Mouse (Mus musculus) retina, adult 2 months (tissue): ENCODE measurements around the gene Cracr2a.

Experiments used
- DNase-seq: peaks from one replicate; pipeline ENCODE4 v3.0.0-alpha.2; 2012; ENCODE audit warnings: low read depth, low spot score

Cracr2a gene

GRCm38 (mm10) chr6:127625135-127625534, 64.0 kb downstream of the Cracr2a start:
- DNase-seq: peak; percentile 34

- DNase-seq: no peak
Observed at GRCm38 (mm10) chr6:127627453-127627852, 66.3 kb downstream of the Cracr2a start.

GRCm38 (mm10) chr6:127629249-127629648, 68.1 kb downstream of the Cracr2a start:
- DNase-seq: no peak

GRCm38 (mm10) chr6:127634858-127635257, 73.7 kb downstream of the Cracr2a start:
- DNase-seq: no peak

- DNase-seq: no peak
Observed at GRCm38 (mm10) chr6:127635462-127636189, 74.5 kb downstream of the Cracr2a start.

DNA sequence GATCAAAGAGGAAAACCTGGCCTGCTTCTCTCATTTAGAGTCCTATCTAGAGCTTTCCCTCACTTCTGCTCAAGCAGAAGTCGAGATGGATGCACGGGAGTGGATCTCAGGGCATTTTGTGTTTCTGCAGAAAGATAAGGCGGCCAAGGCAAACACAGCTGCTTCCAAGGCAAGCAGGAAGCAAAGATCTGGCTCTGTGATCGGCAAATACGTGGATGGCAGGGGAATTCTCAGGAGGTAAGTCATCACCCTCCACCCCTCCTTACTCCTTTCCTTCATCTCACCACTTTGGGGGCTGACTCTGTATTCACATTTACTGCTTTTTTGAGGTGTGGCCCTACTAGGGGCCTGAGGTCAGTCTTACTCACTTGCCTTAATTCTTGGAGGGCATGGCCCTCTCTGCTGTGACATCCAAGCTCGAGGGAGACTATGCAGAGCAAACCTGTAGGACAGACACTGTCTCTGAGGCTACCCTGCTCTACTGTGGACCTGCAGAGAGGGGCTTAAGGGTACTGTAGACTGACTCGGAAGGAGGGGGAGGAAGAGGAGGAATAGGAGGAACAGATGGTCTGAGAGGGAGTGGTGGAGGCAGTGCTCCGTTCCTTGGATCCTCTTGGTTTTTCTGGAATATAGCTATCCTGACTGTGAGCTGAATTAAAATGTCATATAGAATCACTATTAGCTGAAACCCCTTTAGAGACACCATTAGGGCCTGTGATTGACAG, 80.1 kb downstream of the Cracr2a start:
- DNase-seq: no peak

DNA sequence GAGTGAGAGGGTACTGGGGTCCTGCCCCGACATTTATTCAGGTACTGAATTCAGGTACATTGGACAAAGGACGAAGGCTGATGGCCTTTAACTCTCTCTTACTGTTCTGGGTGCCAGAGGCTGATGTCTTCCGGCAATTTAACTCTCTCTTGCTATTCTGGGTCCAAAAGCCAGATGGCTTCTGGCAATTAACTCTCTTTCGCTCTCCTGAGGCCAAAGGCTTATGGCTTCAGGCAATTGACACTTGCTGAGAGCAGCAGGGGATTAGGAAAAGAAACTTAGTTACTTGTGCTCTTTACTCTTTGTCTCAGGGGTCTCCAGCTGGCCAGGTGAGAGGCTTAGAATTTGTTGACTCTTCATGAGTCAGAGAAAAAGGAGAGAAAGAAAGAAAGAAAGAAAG, 94.8 kb downstream of the Cracr2a start:
- DNase-seq: no peak

DNA sequence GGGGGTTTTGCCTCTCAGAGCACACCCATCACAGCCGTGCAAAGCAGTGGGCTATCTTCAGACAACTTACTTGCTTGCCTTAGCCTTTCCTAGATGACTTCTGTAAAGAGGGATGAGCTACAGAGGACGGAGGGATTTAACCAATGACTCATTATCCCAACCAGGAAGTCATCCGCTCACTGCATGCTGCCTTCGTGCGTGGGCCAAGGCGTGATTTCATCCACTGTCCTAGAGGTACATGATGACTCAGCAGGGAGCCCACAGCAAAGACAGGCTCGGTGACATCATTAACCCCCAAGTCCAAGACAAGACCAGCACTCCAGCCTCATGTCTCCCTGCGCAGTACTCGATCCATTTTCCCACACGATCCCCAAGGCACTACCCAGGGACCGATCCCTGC, 96.0 kb downstream of the Cracr2a start:
- no peak for DNase-seq

DNA sequence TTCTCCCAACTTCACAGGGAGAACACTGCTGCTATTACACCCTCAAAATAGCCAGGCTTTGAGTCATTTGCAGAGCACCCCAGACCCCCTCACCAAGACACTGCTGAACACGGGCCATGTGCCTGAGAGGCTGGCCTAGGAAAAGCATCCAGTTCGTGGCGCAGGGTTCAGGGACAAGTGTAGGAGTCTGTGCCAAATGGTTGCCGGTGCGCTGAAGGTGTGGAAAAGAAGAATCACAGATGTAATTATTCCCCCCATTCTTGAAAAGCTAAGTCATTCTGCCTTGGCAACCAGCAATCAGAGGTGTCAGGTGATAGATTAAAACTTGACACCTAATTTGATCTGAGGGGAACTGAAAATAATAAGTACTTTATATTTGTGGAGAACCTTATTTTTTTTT, 98.3 kb downstream of the Cracr2a start:
- no peak for DNase-seq

- DNase-seq: no peak
Observed at GRCm38 (mm10) chr6:127659966-127660365, 98.8 kb downstream of the Cracr2a start.

- DNase-seq: no peak
Observed at GRCm38 (mm10) chr6:127661717-127662292, 100.7 kb downstream of the Cracr2a start.

GRCm38 (mm10) chr6:127663263-127663662, 102.1 kb downstream of the Cracr2a start:
- no peak for DNase-seq

- DNase-seq: no peak
Observed at GRCm38 (mm10) chr6:127669313-127669712, 108.2 kb downstream of the Cracr2a start.

DNA sequence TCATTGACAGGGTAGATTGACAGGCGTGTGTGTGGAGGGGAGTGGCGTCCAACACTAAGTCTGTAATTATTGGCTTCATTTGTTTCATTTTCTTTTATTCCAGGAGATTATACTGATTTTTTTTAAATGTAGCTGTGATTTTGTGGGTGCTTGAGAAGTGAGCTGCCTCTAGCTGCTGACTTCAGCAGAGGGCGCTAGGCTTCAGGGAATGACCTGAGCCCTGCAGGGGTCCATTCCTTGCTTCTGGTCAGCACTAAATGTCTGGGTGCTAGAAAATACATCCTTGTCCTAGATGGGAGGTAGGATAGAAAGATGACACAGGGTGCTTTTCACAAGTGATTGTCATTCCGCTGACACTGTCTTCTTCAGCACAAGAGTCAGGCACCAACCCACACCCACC, 108.9 kb downstream of the Cracr2a start:
- DNase-seq: no peak

- DNase-seq: no peak
Observed at GRCm38 (mm10) chr6:127672071-127672470, 110.9 kb downstream of the Cracr2a start.

GRCm38 (mm10) chr6:127676866-127677265, 115.7 kb downstream of the Cracr2a start:
- no peak for DNase-seq

DNA sequence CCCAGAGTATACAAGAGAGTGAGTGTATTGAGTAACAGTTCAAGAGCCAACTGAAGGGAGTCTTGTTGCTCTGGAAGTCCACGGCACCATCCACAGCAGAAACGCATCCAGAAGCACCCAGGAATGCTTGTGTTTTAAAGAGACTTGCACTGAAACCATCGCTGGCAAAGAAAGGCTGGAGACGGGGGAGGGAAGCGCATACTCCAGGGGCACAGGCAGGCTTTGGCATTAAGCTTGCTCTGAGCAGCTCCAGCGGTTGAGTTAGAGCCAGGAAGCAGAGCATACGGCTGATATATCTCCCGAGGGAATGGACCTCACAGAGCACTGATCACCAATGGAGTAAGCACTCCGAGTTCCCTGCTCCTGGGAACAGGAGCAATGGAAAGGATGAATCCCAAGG, 117.2 kb downstream of the Cracr2a start:
- DNase-seq: no peak

GRCm38 (mm10) chr6:127678998-127679397, 117.9 kb downstream of the Cracr2a start:
- no peak for DNase-seq

GRCm38 (mm10) chr6:127680784-127681183, 119.6 kb downstream of the Cracr2a start:
- no peak for DNase-seq

GRCm38 (mm10) chr6:127683561-127683960, 122.4 kb downstream of the Cracr2a start:
- DNase-seq: no peak

DNA sequence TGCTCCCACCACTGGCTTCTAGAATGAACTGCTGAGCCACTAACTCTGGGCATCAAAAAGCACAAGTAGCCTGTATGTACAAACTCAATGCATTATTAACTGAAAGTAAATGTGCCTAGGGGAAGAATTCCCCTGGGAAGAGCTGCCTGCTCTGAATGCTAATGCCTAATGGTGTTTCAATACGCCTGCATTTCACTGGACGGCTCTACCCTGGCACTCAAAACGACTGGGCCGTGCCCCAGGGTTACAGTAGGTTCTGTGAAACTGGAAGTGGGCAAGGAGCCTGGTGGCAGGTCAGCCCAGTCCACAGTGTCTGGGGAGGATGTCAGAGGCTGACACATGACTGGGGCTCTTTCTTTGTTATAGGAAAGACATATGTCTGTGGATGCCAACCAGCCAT, 123.8 kb downstream of the Cracr2a start:
- no peak for DNase-seq

GRCm38 (mm10) chr6:127687181-127687860, 126.2 kb downstream of the Cracr2a start:
- no peak for DNase-seq
